Mouse (Mus musculus) ovary, adult 2 months (tissue): ENCODE results near the gene Ucp3. TPM values are rescaled to one million over a fixed set of nuclear protein-coding genes. Genes with fewer than 3 reads are reported as not detected.

Experiments
- polyA plus RNA-seq: library from polyadenylated mRNA; depleted of rRNA; stranded (reverse); fragments of >200 nt; gene quantifications from 2 replicates; pipeline ENCODE4 v1.2.3, GENCODE M21; 2012; rRNA removed

Gene Ucp3
- polyA plus RNA-seq: 2.7 and 3.1 TPM in 2 replicates

GRCm38 (mm10) chr7:100472777-100473176 lies at the start of gene Ucp3:
Gene Ucp3 (plus strand): TSS chr7:100472990.

GRCm38 (mm10) chr7:100493117-100493483 lies 20.3 kb downstream of the Ucp3 start, which contains the start of gene Ucp2:
Gene Ucp2 (plus strand): TSS chr7:100493337.

GRCm38 (mm10) chr7:100514573-100514972 lies 41.8 kb downstream of the Ucp3 start, which contains the start of gene Dnajb13:
Gene Dnajb13 (minus strand): TSS chr7:100514960.

Other genes starting within 250 kb of the Ucp3 start
- gene Pgm2l1, start 245.6 kb upstream of the Ucp3 start, polyA plus RNA-seq: 14.0 and 22.4 TPM in 2 replicates
- gene P4ha3, start 187.5 kb upstream of the Ucp3 start, polyA plus RNA-seq: 2.2 and 3.8 TPM in 2 replicates
- 22.6 and 25.9 TPM in 2 replicates for gene C2cd3, start 100.8 kb upstream of the Ucp3 start, polyA plus RNA-seq
- gene Ppme1, start 100.7 kb upstream of the Ucp3 start, polyA plus RNA-seq: 117 and 126 TPM in 2 replicates
- 979 and 1,015 TPM in 2 replicates for gene Ucp2, start 20.3 kb downstream of the Ucp3 start, polyA plus RNA-seq
- gene Dnajb13, start 42.0 kb downstream of the Ucp3 start, polyA plus RNA-seq: 16.5 and 26.4 TPM in 2 replicates
- 6.7 and 8.3 TPM in 2 replicates for gene Coa4, start 64.1 kb downstream of the Ucp3 start, polyA plus RNA-seq
- gene Rab6a, start 134.4 kb downstream of the Ucp3 start, polyA plus RNA-seq: 44.6 and 79.0 TPM in 2 replicates
- 15.3 and 17.5 TPM in 2 replicates for gene Mrpl48, start 135.3 kb downstream of the Ucp3 start, polyA plus RNA-seq
- 47.2 and 51.9 TPM in 2 replicates for gene Plekhb1, start 189.4 kb downstream of the Ucp3 start, polyA plus RNA-seq
- 136 and 215 TPM in 2 replicates for gene Fam168a, start 233.6 kb downstream of the Ucp3 start, polyA plus RNA-seq